Mouse (Mus musculus): ENCODE results near the gene Lsamp. TPM values are rescaled to one million over a fixed set of nuclear protein-coding genes. Genes with fewer than 3 reads are reported as not detected.

Gene Lsamp
- polyA plus RNA-seq, 1 experiment = not detected

DNA sequence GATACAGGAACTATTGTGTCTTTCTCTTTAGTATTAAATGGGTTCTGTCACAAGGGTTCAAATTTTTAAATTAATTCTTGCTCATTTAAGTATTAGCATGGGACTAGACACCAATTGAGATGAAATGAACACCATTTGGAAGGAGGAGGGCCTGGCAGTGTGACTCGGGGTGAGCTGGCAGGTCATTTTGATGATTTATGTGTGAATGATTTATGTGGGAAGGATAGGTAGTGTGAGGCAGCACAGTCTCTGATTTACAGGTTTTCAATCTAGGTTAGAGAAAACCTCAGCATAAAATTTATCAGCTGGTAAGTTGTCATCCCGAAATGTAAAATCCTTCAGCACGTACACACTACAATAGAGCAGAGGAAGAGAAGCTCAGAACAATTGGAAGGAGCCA lies 729.6 kb downstream of the Lsamp start:
- no peak overlapping the region for H3K4me2 ChIP-seq (ENCODE audit: low read depth)
- no peaks in the 10 kb centered on the region for H3K79me2 ChIP-seq (ENCODE audit: control insufficient read depth, insufficient read depth)
- no peaks in the 10 kb centered on the region for H3K27me3 ChIP-seq (ENCODE audit: control insufficient read depth, insufficient read depth, insufficient read length)
- TF ChIP-seq POLR2A (IDR thresholded peaks at IDR 0.05; ENCODE audit: insufficient read length, low read depth) (no peak), MYOG (IDR thresholded peaks at IDR 0.05; ENCODE audit: control insufficient read depth in 1 of 3, insufficient read depth in 1 of 3, insufficient read length in 2 of 3, low read depth in 2 of 3) (no peak), REST (IDR thresholded peaks at IDR 0.05; ENCODE audit: insufficient read depth, insufficient read length) (no peak), CEBPB (IDR thresholded peaks at IDR 0.05; ENCODE audit: insufficient read depth, poor library complexity, severe bottlenecking) (no peak), MAX (IDR thresholded peaks at IDR 0.05; ENCODE audit: low read depth) (no peak)
- no peak overlapping the region for H3ac ChIP-seq (ENCODE audit: control insufficient read depth, insufficient read length)
- H3K4me3 ChIP-seq = no peak overlapping the region
- H3K36me3 ChIP-seq (ENCODE audit: control insufficient read depth, insufficient read depth) = no peaks in the 10 kb centered on the region

DNA sequence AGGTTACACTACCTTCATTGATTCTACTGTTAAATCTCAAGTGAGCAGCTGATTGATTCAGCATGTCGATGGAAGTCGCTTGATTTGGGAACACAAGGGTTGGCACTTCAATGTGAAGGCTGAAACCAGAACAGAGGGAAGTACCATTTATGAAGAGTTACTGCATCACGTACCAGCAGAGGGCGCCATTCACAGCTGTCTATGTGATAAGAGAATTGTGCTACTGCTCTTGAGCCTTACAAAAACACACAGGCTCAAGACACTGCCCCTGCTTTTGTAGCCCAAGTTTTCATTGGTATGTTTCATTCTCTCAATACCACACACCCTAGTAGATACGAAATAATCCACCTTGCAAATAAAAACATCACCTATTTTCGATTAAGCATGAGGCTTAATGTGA lies 754.9 kb downstream of the Lsamp start:
- Histone ChIP-seq H3K4me3 (no peak overlapping the region), H3K79me2 (ENCODE audit: control insufficient read depth, insufficient read depth) (no peaks in the 10 kb centered on the region), H3K36me3 (ENCODE audit: control insufficient read depth, insufficient read depth) (no peaks in the 10 kb centered on the region), H3ac (ENCODE audit: control insufficient read depth, insufficient read length) (no peak overlapping the region), H3K4me2 (ENCODE audit: low read depth) (no peak overlapping the region), H3K27me3 (ENCODE audit: control insufficient read depth, insufficient read depth, insufficient read length) (no peaks in the 10 kb centered on the region)
- TF ChIP-seq POLR2A (IDR thresholded peaks at IDR 0.05; ENCODE audit: insufficient read length, low read depth) (no peak), POLR2AphosphoS2 (IDR thresholded peaks at IDR 0.05; ENCODE audit: insufficient read length, low read depth) (no peak), MYOG (IDR thresholded peaks at IDR 0.05; ENCODE audit: control insufficient read depth in 1 of 3, insufficient read depth in 1 of 3, insufficient read length in 2 of 3, low read depth in 2 of 3) (no peak), E2F4 (IDR thresholded peaks at IDR 0.05; ENCODE audit: insufficient read depth) (no peak), USF1 (IDR thresholded peaks at IDR 0.05; ENCODE audit: low read depth) (no peak), TCF12 (IDR thresholded peaks at IDR 0.05; ENCODE audit: insufficient read depth, poor library complexity, severe bottlenecking) (no peak)

DNA sequence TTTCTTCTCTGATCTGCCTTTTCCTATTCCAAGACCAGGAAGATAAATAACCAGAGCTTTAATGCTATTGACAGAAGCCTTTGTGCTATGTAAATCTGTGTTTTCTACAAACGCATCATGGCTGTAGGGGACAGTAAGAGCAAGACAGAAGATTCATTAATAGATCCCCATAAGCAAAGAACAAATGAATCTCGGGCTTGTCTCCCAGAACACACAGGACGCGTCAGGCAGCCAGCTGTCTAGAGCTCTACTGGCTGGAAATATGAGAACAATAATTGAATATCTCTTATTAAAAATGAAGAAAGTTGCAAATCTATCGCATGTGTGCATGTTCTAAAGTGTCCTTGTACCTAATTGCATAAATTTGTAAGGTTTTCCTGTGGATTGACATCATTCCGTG lies 755.6 kb downstream of the Lsamp start:
- H3K36me3 ChIP-seq (ENCODE audit: control insufficient read depth, insufficient read depth) = no peaks in the 10 kb centered on the region
- no peaks in the 10 kb centered on the region for H3K79me2 ChIP-seq (ENCODE audit: control insufficient read depth, insufficient read depth)
- H3K27me3 ChIP-seq (ENCODE audit: control insufficient read depth, insufficient read depth, insufficient read length) = no peaks in the 10 kb centered on the region
- H3K4me3 ChIP-seq = no peak overlapping the region
- H3K4me2 ChIP-seq (ENCODE audit: low read depth) = no peak overlapping the region
- no peak for TF ChIP-seq TCF12 (IDR thresholded peaks at IDR 0.05; ENCODE audit: insufficient read depth, poor library complexity, severe bottlenecking)
- TF ChIP-seq POLR2A (IDR thresholded peaks at IDR 0.05; ENCODE audit: insufficient read length, low read depth) = no peak
- no peak for TF ChIP-seq MYOD1 (IDR thresholded peaks at IDR 0.05; ENCODE audit: control insufficient read depth in 1 of 3, insufficient read length in 2 of 3, low read depth in 2 of 3)
- TF ChIP-seq MAX (IDR thresholded peaks at IDR 0.05; ENCODE audit: low read depth) = no peak
- TF ChIP-seq SRF (IDR thresholded peaks at IDR 0.05; ENCODE audit: control insufficient read depth, insufficient read length, low read depth) = no peak
- TF ChIP-seq MYOG (IDR thresholded peaks at IDR 0.05; ENCODE audit: control insufficient read depth in 1 of 3, insufficient read depth in 1 of 3, insufficient read length in 2 of 3, low read depth in 2 of 3) = no peak
- TF ChIP-seq CEBPB (IDR thresholded peaks at IDR 0.05; ENCODE audit: insufficient read depth, poor library complexity, severe bottlenecking) = no peak
- TF ChIP-seq REST (IDR thresholded peaks at IDR 0.05; ENCODE audit: insufficient read depth, insufficient read length) = no peak
- no peak for TF ChIP-seq TCF3 (IDR thresholded peaks at IDR 0.05; ENCODE audit: insufficient read length, low read depth)
- no peak for TF ChIP-seq USF1 (IDR thresholded peaks at IDR 0.05; ENCODE audit: low read depth)
- no peak for TF ChIP-seq E2F4 (IDR thresholded peaks at IDR 0.05; ENCODE audit: insufficient read depth)
- no peak for TF ChIP-seq POLR2AphosphoS2 (IDR thresholded peaks at IDR 0.05; ENCODE audit: insufficient read length, low read depth)
- no peak overlapping the region for H3ac ChIP-seq (ENCODE audit: control insufficient read depth, insufficient read length)

DNA sequence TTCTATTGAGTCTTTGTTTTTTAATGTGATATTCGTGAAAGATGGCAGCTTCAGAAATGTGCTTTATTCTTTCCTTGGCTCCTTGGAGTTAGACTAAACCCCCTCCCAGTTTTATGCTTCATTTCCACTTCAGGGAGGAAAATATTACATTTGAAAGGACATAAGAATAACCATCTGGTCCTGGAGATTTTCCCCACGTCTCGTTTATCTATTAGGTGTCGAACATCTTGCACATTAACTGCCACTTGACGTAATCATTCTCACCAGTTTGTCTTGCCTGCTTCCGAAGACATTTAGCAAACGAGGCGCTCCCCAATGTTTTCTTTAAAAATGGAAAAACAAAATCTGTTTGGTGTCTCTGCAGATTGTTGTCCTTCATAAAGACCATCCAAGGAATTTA lies 756.1 kb downstream of the Lsamp start:
- no peaks in the 10 kb centered on the region for H3K36me3 ChIP-seq (ENCODE audit: control insufficient read depth, insufficient read depth)
- TF ChIP-seq CEBPB (IDR thresholded peaks at IDR 0.05; ENCODE audit: insufficient read depth, poor library complexity, severe bottlenecking) (no peak), POLR2AphosphoS2 (IDR thresholded peaks at IDR 0.05; ENCODE audit: insufficient read length, low read depth) (no peak), REST (IDR thresholded peaks at IDR 0.05; ENCODE audit: insufficient read depth, insufficient read length) (no peak), MYOD1 (IDR thresholded peaks at IDR 0.05; ENCODE audit: control insufficient read depth in 1 of 3, insufficient read length in 2 of 3, low read depth in 2 of 3) (no peak), TCF12 (IDR thresholded peaks at IDR 0.05; ENCODE audit: insufficient read depth, poor library complexity, severe bottlenecking) (no peak), POLR2A (IDR thresholded peaks at IDR 0.05; ENCODE audit: insufficient read length, low read depth) (no peak), SRF (IDR thresholded peaks at IDR 0.05; ENCODE audit: control insufficient read depth, insufficient read length, low read depth) (no peak), MAX (IDR thresholded peaks at IDR 0.05; ENCODE audit: low read depth) (no peak), E2F4 (IDR thresholded peaks at IDR 0.05; ENCODE audit: insufficient read depth) (no peak), USF1 (IDR thresholded peaks at IDR 0.05; ENCODE audit: low read depth) (no peak), MYOG (IDR thresholded peaks at IDR 0.05; ENCODE audit: control insufficient read depth in 1 of 3, insufficient read depth in 1 of 3, insufficient read length in 2 of 3, low read depth in 2 of 3) (no peak), TCF3 (IDR thresholded peaks at IDR 0.05; ENCODE audit: insufficient read length, low read depth) (no peak)
- no peak overlapping the region for H3ac ChIP-seq (ENCODE audit: control insufficient read depth, insufficient read length)
- H3K4me3 ChIP-seq = no peak overlapping the region
- no peak overlapping the region for H3K4me2 ChIP-seq (ENCODE audit: low read depth)
- H3K27me3 ChIP-seq (ENCODE audit: control insufficient read depth, insufficient read depth, insufficient read length) = no peaks in the 10 kb centered on the region
- H3K79me2 ChIP-seq (ENCODE audit: control insufficient read depth, insufficient read depth) = no peaks in the 10 kb centered on the region

DNA sequence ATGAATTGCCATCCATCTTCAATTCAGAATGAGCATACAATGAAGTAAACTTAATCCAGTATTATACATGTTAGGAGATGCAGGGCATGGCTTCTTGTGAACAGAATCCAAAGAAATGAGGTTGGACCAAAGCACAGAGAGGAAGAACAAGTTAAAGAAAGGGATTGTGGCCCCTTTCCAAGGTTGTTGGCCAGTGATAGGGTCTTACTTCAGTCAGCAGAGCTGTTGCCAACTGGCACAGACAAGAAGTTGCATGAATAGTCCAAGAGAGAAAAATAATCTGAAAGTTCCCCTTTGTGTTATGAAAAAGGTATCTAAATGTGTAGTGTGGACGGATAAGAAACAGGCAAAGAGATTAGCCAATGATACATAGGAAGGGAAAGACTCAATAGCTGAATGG lies 843.0 kb downstream of the Lsamp start:
- TF ChIP-seq MYOG (IDR thresholded peaks at IDR 0.05; ENCODE audit: control insufficient read depth in 1 of 3, insufficient read depth in 1 of 3, insufficient read length in 2 of 3, low read depth in 2 of 3) (no peak), CEBPB (IDR thresholded peaks at IDR 0.05; ENCODE audit: insufficient read depth, poor library complexity, severe bottlenecking) (no peak), MYOD1 (IDR thresholded peaks at IDR 0.05; ENCODE audit: control insufficient read depth in 1 of 3, insufficient read length in 2 of 3, low read depth in 2 of 3) (no peak), MAX (IDR thresholded peaks at IDR 0.05; ENCODE audit: low read depth) (no peak), SRF (IDR thresholded peaks at IDR 0.05; ENCODE audit: control insufficient read depth, insufficient read length, low read depth) (no peak), E2F4 (IDR thresholded peaks at IDR 0.05; ENCODE audit: insufficient read depth) (no peak), REST (IDR thresholded peaks at IDR 0.05; ENCODE audit: insufficient read depth, insufficient read length) (no peak), USF1 (IDR thresholded peaks at IDR 0.05; ENCODE audit: low read depth) (no peak), TCF3 (IDR thresholded peaks at IDR 0.05; ENCODE audit: insufficient read length, low read depth) (no peak), TCF12 (IDR thresholded peaks at IDR 0.05; ENCODE audit: insufficient read depth, poor library complexity, severe bottlenecking) (no peak), POLR2AphosphoS2 (IDR thresholded peaks at IDR 0.05; ENCODE audit: insufficient read length, low read depth) (no peak), POLR2A (IDR thresholded peaks at IDR 0.05; ENCODE audit: insufficient read length, low read depth) (no peak)
- Histone ChIP-seq H3K36me3 (ENCODE audit: control insufficient read depth, insufficient read depth) (no peaks in the 10 kb centered on the region), H3K79me2 (ENCODE audit: control insufficient read depth, insufficient read depth) (no peaks in the 10 kb centered on the region), H3K4me3 (no peak overlapping the region), H3K27me3 (ENCODE audit: control insufficient read depth, insufficient read depth, insufficient read length) (no peaks in the 10 kb centered on the region), H3K4me2 (ENCODE audit: low read depth) (no peak overlapping the region), H3ac (ENCODE audit: control insufficient read depth, insufficient read length) (no peak overlapping the region)
